Mouse (Mus musculus) macrophage (primary cell): ENCODE data around the gene Snapc4. TPM values are rescaled to one million over a fixed set of nuclear protein-coding genes. Genes with fewer than 3 reads are reported as not detected.
"Not testable (repeated sequence)": the region's sequence is repeated elsewhere in the genome, so short reads cannot be mapped to it uniquely, and the experiment has no call there.

Experiments used
- H3K27ac ChIP-seq: fragments of 350-480 bp; formaldehyde crosslinking; 2 replicates; pipeline ENCODE4 v1.9.0; 2021
- H3K36me3 ChIP-seq: fragments of 350-480 bp; formaldehyde crosslinking; 2 replicates; pipeline ENCODE4 v1.9.0; 2021; ENCODE audit errors: inconsistent target
- H3K4me3 ChIP-seq: fragments of 350-480 bp; formaldehyde crosslinking; 2 replicates; pipeline ENCODE4 v1.9.0; 2021; ENCODE audit errors: inconsistent target
- H3K79me2 ChIP-seq: fragments of 350-480 bp; formaldehyde crosslinking; 2 replicates; pipeline ENCODE4 v1.9.0; 2021; ENCODE audit errors: inconsistent target
- WGBS: methylation state at CpG from one replicate; pipeline ENCODE4 v1.1.7; 2026; ENCODE audit warnings: inconsistent platforms; ENCODE audit not compliant: missing documents; 5-methylcytosine and 5-hydroxymethylcytosine counted together
- polyA plus RNA-seq: library from polyadenylated mRNA; stranded (reverse); fragments of 250-400 nt; gene quantifications from 3 replicates; pipeline ENCODE4 v1.2.4, GENCODE M21; 2018; ENCODE audit warnings: inconsistent platforms

Gene Snapc4
- polyA plus RNA-seq, 1 experiment from 2014 or later: 6.3 TPM

GRCm38 (mm10) chr2:26400296-26400695, 19.8 kb upstream of the Snapc4 start:
- no peak overlapping the region for H3K4me3 ChIP-seq
- H3K27ac ChIP-seq: no peak overlapping the region
- H3K79me2 ChIP-seq: peaks cover 13% of the 10 kb centered on the region; the same call in 1 of the 2 replicates
- 92% methylated on average over 5 of the region's 5 CpGs for WGBS
- peaks cover 59% of the 10 kb centered on the region for H3K36me3 ChIP-seq

- Histone ChIP-seq H3K79me2 (peaks cover 6% of the 10 kb centered on the region; the same call in 1 of the 2 replicates), H3K4me3 (no peak overlapping the region), H3K27ac (no peak overlapping the region), H3K36me3 (peaks cover 65% of the 10 kb centered on the region)
- WGBS: 91% methylated on average over 5 of the region's 5 CpGs
These were observed 19.2 kb upstream of the Snapc4 start for GRCm38 (mm10) chr2:26399647-26400046.

GRCm38 (mm10) chr2:26398978-26399377, 18.5 kb upstream of the Snapc4 start:
- WGBS: 88% methylated on average over 8 of the region's 8 CpGs
- Histone ChIP-seq H3K79me2 (peaks cover 6% of the 10 kb centered on the region; the same call in 1 of the 2 replicates), H3K27ac (no peak overlapping the region), H3K4me3 (no peak overlapping the region), H3K36me3 (peaks cover 72% of the 10 kb centered on the region)

- no peak overlapping the region for H3K27ac ChIP-seq
- peaks cover 44% of the 10 kb centered on the region for H3K79me2 ChIP-seq
- no peak overlapping the region for H3K4me3 ChIP-seq
- 97% methylated on average over 6 of the region's 6 CpGs for WGBS
- H3K36me3 ChIP-seq: peaks cover 68% of the 10 kb centered on the region
These were observed 11.2 kb upstream of the Snapc4 start for GRCm38 (mm10) chr2:26391617-26392016.

- peaks cover 68% of the 10 kb centered on the region for H3K36me3 ChIP-seq
- H3K27ac ChIP-seq: no peak overlapping the region
- H3K4me3 ChIP-seq: no peak overlapping the region
- peaks cover 44% of the 10 kb centered on the region for H3K79me2 ChIP-seq
- 81% methylated on average over 3 of the region's 3 CpGs for WGBS
These were observed 10.5 kb upstream of the Snapc4 start for GRCm38 (mm10) chr2:26390954-26391353.

GRCm38 (mm10) chr2:26389154-26389690, 8.8 kb upstream of the Snapc4 start, which contains the start of the genes Entr1 and Pmpca:
Entr1 (minus strand) TSS chr2:26389316.
Pmpca (plus strand) TSS chr2:26389339.
- 1% methylated on average over 60 of the region's 60 CpGs for WGBS
- peak within 1 kb of the TSS; percentile 96 for H3K4me3 ChIP-seq
- H3K36me3 ChIP-seq: peaks cover 68% of the 10 kb centered on the region
- H3K79me2 ChIP-seq: peaks cover 44% of the 10 kb centered on the region
- peak within 1 kb of the TSS; percentile 60 for H3K27ac ChIP-seq

- H3K36me3 ChIP-seq: peaks cover 68% of the 10 kb centered on the region
- peak overlapping the region; percentile 57 for H3K4me3 ChIP-seq
- under 1% methylated on average over 43 of the region's 45 CpGs for WGBS
- H3K79me2 ChIP-seq: peaks cover 44% of the 10 kb centered on the region
- peak overlapping the region; percentile 1; the same call in 1 of the 2 replicates for H3K27ac ChIP-seq
These were observed 8.3 kb upstream of the Snapc4 start for GRCm38 (mm10) chr2:26388682-26389153.

- 94% methylated on average over 3 of the region's 3 CpGs for WGBS
- Histone ChIP-seq H3K36me3 (peaks cover 68% of the 10 kb centered on the region), H3K4me3 (no peak overlapping the region), H3K27ac (no peak overlapping the region), H3K79me2 (peaks cover 44% of the 10 kb centered on the region)
These were observed 7.3 kb upstream of the Snapc4 start for GRCm38 (mm10) chr2:26387713-26388112.

- not testable (repeated sequence) for H3K27ac ChIP-seq
- H3K4me3 ChIP-seq: peak overlapping the region; percentile 70
- WGBS: 61% methylated on average over 3 of the region's 6 CpGs
- peaks cover 52% of the 10 kb centered on the region for H3K36me3 ChIP-seq
- peaks cover 17% of the 10 kb centered on the region; the same call in 1 of the 2 replicates for H3K79me2 ChIP-seq
These were observed 418 bp upstream of the Snapc4 start for GRCm38 (mm10) chr2:26380871-26381270.

GRCm38 (mm10) chr2:26372396-26372795, 8.1 kb downstream of the Snapc4 start:
- Histone ChIP-seq H3K27ac (no peak overlapping the region), H3K79me2 (no peaks in the 10 kb centered on the region), H3K36me3 (peaks cover 91% of the 10 kb centered on the region), H3K4me3 (no peak overlapping the region)
- WGBS: 91% methylated on average over 8 of the region's 8 CpGs

- Histone ChIP-seq H3K79me2 (no peaks in the 10 kb centered on the region), H3K4me3 (no peak overlapping the region), H3K36me3 (peaks cover 82% of the 10 kb centered on the region), H3K27ac (no peak overlapping the region)
- WGBS: 83% methylated on average over 1 of the region's 1 CpGs
These were observed 11.9 kb downstream of the Snapc4 start for GRCm38 (mm10) chr2:26368572-26368971.

- Histone ChIP-seq H3K4me3 (no peak overlapping the region), H3K27ac (no peak overlapping the region), H3K79me2 (no peaks in the 10 kb centered on the region), H3K36me3 (peaks cover 76% of the 10 kb centered on the region)
- 96% methylated on average over 6 of the region's 6 CpGs for WGBS
These were observed 12.5 kb downstream of the Snapc4 start for GRCm38 (mm10) chr2:26367911-26368310.

- Histone ChIP-seq H3K4me3 (no peak overlapping the region), H3K27ac (no peak overlapping the region), H3K79me2 (peaks cover 8% of the 10 kb centered on the region; the same call in 1 of the 2 replicates), H3K36me3 (peaks cover 48% of the 10 kb centered on the region)
- 90% methylated on average over 10 of the region's 10 CpGs for WGBS
These were observed 15.6 kb downstream of the Snapc4 start for GRCm38 (mm10) chr2:26364738-26365465.

GRCm38 (mm10) chr2:26363481-26363880, 17.0 kb downstream of the Snapc4 start:
- no peak overlapping the region for H3K4me3 ChIP-seq
- peaks cover 22% of the 10 kb centered on the region for H3K79me2 ChIP-seq
- 95% methylated on average over 5 of the region's 5 CpGs for WGBS
- peaks cover 34% of the 10 kb centered on the region for H3K36me3 ChIP-seq
- H3K27ac ChIP-seq: no peak overlapping the region

GRCm38 (mm10) chr2:26362991-26363390, 17.5 kb downstream of the Snapc4 start:
- H3K4me3 ChIP-seq: no peak overlapping the region
- no peak overlapping the region for H3K27ac ChIP-seq
- peaks cover 32% of the 10 kb centered on the region for H3K36me3 ChIP-seq
- peaks cover 24% of the 10 kb centered on the region for H3K79me2 ChIP-seq
- 85% methylated on average over 5 of the region's 5 CpGs for WGBS
